Mouse (Mus musculus): ENCODE measurements around the gene Zmiz2. TPM values are rescaled to one million over a fixed set of nuclear protein-coding genes. Genes with fewer than 3 reads are reported as not detected.
"Not testable (repeated sequence)": the region's sequence is repeated elsewhere in the genome, so short reads cannot be mapped to it uniquely, and the experiment has no call there.

The Zmiz2 gene
- total RNA-seq (2021), result 100 to 1,000 TPM; 152 to 170 TPM

GRCm38 (mm10) chr11:6388726-6389413 lies at the start of gene Zmiz2:
TSS of gene Zmiz2 (plus strand) at chr11:6389074.
- DNase-seq, result peak; percentile 95

- no peak for DNase-seq
Observed at GRCm38 (mm10) chr11:6345956-6346355, 42.9 kb upstream of the Zmiz2 start.

- DNase-seq, result no peak
Observed at GRCm38 (mm10) chr11:6346966-6347365, 41.9 kb upstream of the Zmiz2 start.

- no peak for DNase-seq
Observed at GRCm38 (mm10) chr11:6348681-6349200, 40.1 kb upstream of the Zmiz2 start.

GRCm38 (mm10) chr11:6349586-6349985 lies 39.3 kb upstream of the Zmiz2 start:
- no peak for DNase-seq

GRCm38 (mm10) chr11:6355106-6355505 lies 33.8 kb upstream of the Zmiz2 start:
- no peak for DNase-seq

GRCm38 (mm10) chr11:6364581-6365275 lies 24.1 kb upstream of the Zmiz2 start:
- DNase-seq, result no peak

- peak; percentile 29 to 35 for DNase-seq
Observed at GRCm38 (mm10) chr11:6365885-6366284, 23.0 kb upstream of the Zmiz2 start.

- no peak for DNase-seq
Observed at GRCm38 (mm10) chr11:6366434-6366833, 22.4 kb upstream of the Zmiz2 start.

GRCm38 (mm10) chr11:6367156-6367555 lies 21.7 kb upstream of the Zmiz2 start:
- DNase-seq, result no peak

- DNase-seq, result not testable (repeated sequence)
Observed at GRCm38 (mm10) chr11:6367986-6368385, 20.9 kb upstream of the Zmiz2 start.

- DNase-seq, result no peak
Observed at GRCm38 (mm10) chr11:6371376-6372155, 17.3 kb upstream of the Zmiz2 start.

GRCm38 (mm10) chr11:6372784-6373183 lies 16.1 kb upstream of the Zmiz2 start:
- DNase-seq, result no peak

- no peak for DNase-seq
Observed at GRCm38 (mm10) chr11:6380916-6381315, 8.0 kb upstream of the Zmiz2 start.

GRCm38 (mm10) chr11:6388126-6388725 lies 648 bp upstream of the Zmiz2 start:
- DNase-seq, result no peak

- DNase-seq, result no peak
Observed at GRCm38 (mm10) chr11:6389483-6389921, 628 bp downstream of the Zmiz2 start.

GRCm38 (mm10) chr11:6390376-6391053 lies 1.6 kb downstream of the Zmiz2 start:
- no peak for DNase-seq

- no peak for DNase-seq
Observed at GRCm38 (mm10) chr11:6391516-6392276, 2.8 kb downstream of the Zmiz2 start.

GRCm38 (mm10) chr11:6392857-6393256 lies 4.0 kb downstream of the Zmiz2 start:
- DNase-seq, result no peak

GRCm38 (mm10) chr11:6393866-6394265 lies 5.0 kb downstream of the Zmiz2 start:
- no peak for DNase-seq

GRCm38 (mm10) chr11:6395565-6395964 lies 6.7 kb downstream of the Zmiz2 start:
- no peak for DNase-seq
